Mouse (Mus musculus): Measurements from ENCODE around the gene Coro2a.
"Not testable (repeated sequence)": the region's sequence is repeated elsewhere in the genome, so short reads cannot be mapped to it uniquely, and the experiment has no call there.

Gene Coro2a

GRCm38 (mm10) chr4:46601844-46602423, at the start of gene Coro2a:
Gene Coro2a, minus strand, starts transcription at chr4:46602202.
- DNase-seq (ENCODE audit: low spot score in 2 of 2): peak; percentile 90

DNA sequence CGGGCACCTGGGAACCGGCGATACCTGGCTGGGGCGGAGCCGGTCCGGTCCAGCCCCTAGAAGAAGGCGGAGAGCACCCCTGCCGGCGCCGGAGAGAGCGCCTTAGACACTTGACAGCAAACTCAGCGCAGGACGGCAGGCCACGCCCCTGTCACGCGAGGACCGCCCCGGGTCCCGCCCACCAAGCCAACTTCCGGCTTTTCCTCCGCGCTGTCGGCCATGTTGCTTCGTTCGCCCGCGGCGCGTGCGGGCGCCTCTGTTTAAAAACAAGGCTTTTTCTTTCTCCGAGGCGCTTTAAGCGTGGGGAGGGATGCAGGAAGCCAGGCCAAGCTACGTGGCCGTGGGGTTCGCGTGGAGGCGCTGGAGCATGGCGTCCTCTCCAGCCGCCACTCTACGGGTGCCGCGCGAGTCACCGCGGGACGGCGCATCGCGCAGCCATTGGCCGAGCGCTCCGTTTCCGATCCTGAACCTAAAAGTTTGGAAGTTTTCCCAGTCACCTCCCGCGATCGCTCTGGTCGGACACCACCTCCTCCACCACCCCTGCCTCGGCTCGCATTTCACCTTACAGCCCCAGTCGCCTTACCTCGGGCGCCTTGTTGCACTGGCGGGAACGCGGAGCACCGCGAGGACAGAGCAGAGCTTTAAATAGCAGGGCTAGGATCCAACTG, 48.2 kb upstream of the Coro2a start, which contains the start of gene Tbc1d2:
TSS of gene Tbc1d2 (minus strand) at position 124 of the 668 bp plus-strand sequence.
- DNase-seq (ENCODE audit: low spot score in 2 of 2): peak; percentile 94

DNA sequence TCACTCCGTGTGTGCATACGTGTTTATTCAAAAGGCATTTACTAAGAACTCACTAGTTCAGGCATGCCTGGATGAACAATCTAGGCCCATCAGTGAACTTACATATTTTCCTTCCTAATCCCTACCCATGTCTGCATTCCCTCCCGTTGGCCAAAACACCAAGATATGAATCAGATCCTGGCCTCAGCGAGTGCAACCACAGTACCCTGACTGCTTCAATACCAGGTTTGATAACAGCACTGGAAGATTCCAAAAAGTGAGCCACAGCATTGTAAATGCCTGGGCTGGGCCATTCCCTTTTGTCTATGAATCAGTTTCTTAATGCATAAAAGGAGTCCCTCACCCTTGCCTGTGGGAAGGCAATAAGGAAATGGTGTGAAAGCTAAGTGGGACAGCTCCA, 47.2 kb upstream of the Coro2a start:
- DNase-seq (ENCODE audit: low spot score in 2 of 2): no peak

DNA sequence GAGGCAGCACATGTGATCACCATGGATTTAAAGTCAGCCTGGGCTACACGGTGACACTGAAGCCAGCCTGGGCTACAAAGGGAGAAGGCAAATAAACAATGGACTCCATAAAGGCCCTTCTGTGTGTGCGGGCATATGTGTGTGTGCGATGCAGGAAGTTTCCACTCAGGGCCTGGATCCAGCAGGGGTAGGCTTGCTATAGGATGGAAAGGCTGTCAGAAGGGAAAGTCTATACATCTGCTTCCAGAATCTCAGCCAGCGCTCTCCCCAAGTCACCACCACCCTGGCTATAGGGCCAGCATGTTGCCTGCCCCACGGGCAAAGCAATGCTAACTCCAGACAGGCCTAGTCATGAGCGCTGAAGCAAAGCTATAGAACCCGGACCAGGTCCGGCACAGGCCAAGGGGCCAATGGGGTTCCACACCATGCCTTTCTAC, 41.7 kb upstream of the Coro2a start:
- DNase-seq (ENCODE audit: low spot score in 2 of 2): no peak

DNA sequence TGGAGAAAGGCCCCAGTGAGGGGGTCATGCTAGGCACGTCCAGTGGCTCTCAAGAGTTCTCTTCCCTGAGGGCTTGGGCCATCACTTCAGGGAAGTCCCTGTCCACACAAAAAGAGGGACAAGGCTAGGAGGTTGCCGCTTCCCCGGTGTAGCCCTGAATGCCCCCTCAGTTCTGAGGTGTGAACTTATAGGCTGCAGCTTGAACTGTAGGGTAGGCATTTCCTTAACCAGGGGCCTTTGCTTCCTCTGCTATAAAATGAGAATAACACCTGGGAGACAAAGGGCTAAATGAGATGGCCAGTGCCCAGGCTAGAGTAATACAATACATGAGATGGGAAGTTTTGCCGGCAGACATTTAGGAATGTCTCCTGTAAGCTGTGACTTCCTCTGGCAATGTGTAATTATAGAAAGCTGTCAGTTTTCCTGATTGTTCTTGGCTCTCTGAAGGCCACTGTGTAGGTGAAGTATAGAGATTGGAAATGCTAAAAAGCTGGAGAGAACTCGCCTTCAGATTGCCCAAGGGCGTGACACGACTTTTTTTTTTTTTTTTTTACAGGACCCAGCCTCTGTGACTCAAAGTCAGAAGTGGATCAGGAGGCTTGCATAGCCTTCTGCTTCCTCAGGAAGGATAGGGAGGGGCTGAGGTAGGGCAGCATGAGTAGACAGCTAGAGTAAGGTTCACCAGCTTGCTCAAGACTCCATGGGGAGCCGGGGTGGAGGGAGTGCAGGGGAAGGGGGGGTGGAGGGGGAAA, 41.1 kb upstream of the Coro2a start:
- DNase-seq (ENCODE audit: low spot score in 2 of 2): no peak

DNA sequence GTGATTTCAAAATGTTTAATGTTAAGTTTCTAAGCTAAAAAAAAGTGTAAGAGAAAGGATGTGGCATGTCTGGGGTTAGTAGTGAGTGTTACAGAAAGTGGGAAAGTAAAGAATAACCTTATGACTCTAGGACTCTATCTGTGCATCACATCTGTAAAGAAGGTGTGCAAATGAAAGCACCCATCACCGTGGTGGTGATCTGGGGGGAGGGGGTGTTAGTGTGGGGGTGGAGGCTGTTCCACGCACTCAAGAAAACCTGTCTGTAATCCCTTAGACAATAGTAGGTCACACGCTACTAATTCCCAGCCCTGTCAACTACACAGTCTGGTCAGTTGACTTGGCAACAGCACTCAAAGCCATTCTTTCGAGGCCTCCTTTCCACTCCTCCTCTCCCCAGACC, 39.3 kb upstream of the Coro2a start:
- no peak for DNase-seq (ENCODE audit: low spot score in 2 of 2)

DNA sequence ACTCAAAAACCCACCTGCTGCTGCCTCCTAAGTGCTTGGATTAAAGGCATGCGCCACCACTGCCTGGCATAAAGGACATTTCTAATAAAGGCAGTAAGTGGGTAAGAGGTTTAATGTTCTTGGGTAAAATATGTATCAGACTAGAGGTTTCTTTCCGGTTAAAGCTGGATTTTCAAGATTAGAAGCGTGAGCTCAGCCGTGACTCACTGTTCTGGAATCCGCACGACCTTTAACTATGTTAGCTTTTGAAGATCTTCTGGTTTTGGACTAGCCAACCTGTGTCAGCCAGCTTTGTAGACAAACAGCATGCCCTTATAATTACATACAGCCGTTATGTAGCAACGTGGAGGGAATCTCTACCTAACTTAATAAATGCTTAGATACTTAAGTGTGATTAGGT, 37.9 kb upstream of the Coro2a start:
- DNase-seq (ENCODE audit: low spot score in 2 of 2): no peak

- DNase-seq (ENCODE audit: low spot score in 2 of 2): not testable (repeated sequence)
Observed at GRCm38 (mm10) chr4:46637250-46637649, 35.2 kb upstream of the Coro2a start.

DNA sequence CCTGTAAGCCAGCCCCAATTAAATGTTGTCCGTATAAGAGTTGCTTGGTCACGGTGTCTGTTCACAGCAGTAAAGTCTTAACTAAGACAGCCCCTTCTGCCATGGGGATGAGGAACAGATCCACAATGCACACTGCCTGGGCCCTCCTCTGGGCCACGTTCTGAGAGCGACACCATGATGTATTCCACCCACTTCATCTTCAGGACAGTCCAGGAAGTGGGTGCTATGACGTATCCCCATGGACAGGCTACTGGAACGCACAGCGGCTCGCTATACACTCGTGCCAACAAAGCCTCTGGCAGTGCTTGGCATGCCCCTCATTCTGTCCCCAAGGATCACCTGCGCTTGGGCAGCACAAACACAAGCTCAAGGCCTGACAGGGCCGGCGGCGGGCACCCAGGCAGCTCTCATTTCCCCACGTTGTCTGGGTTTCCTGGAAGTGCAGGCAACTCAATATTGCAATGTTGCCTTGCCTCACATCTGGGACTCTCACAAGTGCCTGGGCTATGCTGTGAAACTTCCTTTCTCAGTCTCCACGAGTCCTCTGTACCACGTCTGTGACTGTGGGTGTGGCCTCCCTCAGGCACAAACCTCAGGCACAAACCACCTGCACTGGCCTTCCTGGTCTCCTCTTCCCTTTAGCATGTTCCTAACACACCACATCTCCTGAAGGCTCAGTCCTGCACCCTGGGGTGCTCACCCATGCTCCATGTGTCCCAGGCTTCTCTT, 33.9 kb upstream of the Coro2a start:
- no peak for DNase-seq (ENCODE audit: low spot score in 2 of 2)

DNA sequence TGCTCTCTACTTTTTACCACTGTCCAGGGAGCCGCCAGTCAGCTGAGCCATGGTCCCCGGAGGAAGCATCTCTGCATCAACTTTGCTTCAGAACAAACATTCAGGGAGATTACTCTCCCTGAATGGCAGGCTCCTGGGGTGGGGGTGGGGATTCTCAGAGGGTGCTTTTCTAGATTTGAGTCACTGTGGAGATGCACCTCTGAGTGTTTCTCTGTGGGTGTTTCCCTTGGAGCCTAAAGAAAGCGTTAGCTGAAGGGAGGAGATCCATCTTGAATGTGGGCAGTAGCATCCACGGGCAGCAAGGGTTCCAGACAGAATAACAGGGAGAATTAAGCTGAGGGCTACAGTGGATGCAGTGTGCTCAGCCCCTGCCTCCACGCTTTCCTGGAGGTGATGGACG, 32.9 kb upstream of the Coro2a start:
- DNase-seq (ENCODE audit: low spot score in 2 of 2): no peak

DNA sequence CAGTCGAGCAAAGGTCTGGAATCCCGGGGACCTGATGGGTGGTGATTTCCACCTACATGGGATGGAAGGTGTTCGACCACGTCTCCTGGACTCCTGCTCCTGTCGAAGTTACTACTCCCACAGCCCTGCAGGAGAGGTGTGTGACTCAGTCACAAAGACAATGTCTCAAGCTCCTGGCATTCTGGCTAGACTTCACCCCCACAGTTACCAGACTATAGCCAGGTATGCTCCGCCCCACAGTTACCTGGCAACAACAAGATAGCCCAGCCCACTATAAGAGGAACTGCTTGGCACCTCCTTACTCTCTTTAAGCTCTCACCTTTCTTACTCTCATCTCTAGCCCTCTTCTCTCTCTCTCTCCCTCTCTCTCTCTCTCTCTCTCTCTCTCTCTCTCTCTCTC, 31.6 kb upstream of the Coro2a start:
- DNase-seq (ENCODE audit: low spot score in 2 of 2): not testable (repeated sequence)

DNA sequence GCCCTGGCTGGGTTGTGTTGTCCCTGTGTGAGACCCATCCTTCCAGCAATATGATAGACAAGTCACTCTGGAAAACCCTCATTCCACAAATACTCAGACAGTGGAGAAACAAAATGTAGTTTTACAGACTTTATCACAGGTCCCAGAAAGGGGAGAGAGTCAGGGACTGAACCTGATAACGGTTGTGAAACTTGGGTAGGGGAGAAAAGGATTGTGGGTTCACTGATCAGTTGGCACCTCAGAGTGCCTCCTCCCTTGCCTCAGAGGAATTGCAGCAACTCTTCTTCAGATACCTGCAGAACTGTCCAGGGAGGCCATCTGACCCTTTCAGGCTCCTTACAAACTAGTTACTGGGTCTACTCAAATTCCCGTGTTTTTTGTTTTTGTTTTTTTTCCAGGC, 30.5 kb upstream of the Coro2a start:
- DNase-seq (ENCODE audit: low spot score in 2 of 2): no peak

DNA sequence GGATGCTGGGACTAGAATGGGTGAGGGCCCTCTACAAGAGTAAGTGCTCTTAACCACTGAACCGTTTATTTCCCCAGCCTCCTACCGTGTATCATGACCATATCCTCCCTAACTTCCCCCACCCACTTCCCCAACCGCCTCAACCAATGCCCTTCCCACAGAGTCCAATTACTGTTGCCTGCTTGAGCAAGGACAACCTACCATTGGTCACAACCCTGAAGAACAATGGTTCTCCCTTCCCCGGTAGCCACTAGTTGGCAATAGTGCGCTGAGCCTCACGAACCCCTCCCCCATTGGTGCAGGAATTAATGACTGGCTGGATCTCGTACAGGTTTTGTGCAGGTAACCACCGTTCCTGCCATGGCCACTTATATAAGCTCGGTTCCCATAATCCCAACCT, 28.4 kb upstream of the Coro2a start:
- no peak for DNase-seq (ENCODE audit: low spot score in 2 of 2)

DNA sequence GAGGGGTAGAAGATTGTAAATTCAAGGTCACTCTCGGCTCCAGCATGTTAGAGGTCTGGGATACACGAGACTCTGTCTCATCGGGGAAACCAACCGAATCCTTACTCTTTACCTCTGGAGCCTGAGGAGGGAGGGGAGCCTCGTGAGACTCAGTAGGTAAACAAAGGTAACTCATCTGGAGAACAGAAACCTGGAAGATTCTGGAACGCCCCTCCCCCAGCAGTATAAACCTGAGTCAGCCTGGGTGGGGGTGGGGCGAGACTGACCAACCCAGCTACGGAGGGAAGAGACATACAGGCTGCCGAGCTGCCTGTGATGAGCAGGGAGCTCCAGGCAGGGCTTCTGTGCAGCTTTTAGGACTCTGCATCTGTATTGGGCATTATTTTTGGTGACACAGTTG, 26.9 kb upstream of the Coro2a start:
- DNase-seq (ENCODE audit: low spot score in 2 of 2): no peak

- no peak for DNase-seq (ENCODE audit: low spot score in 2 of 2)
Observed at GRCm38 (mm10) chr4:46628081-46628480, 26.1 kb upstream of the Coro2a start.

- peak in 1 of 2 experiments; percentile 38 for DNase-seq (ENCODE audit: low spot score in 2 of 2)
Observed at GRCm38 (mm10) chr4:46625101-46625500, 23.1 kb upstream of the Coro2a start.

DNA sequence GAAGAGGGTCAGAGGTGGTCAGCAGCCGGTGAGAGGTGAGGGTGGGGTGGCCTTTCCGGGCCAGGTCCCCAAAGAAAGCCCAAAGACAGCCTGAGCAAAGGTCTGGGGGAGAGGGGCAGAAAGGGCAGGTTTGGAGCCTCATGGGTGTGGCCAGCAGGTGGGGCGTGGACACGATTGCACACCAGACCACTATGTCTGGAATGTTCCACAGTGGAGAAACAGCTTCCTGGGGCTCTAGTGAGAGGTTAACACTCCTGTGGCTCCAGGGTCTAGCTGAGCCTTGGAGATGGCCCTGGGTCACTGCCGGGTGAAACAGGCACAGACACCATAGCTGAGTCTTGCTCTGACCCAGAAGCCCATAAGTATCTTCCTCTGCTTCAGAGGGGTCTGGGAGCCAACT, 21.0 kb upstream of the Coro2a start:
- DNase-seq (ENCODE audit: low spot score in 2 of 2): no peak

DNA sequence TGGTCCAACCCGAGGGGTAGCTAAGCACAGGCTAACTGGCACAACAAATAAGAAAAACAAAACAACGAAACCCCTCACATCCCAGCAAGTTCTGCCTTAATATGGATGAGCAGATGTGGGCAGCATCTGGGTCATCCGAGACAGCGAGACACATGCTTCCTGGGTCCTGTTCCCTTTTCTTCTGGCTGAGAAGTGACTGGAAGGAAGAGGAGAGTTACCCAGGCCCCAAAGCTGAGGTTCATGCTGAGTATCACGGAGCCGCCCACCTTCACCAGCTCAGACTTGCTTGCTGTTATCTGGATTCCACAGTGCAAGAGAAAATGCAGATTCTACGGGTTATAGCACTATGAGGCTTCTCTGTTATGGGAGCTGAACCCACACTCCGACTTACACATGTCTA, 18.9 kb upstream of the Coro2a start:
- DNase-seq (ENCODE audit: low spot score in 2 of 2): no peak

DNA sequence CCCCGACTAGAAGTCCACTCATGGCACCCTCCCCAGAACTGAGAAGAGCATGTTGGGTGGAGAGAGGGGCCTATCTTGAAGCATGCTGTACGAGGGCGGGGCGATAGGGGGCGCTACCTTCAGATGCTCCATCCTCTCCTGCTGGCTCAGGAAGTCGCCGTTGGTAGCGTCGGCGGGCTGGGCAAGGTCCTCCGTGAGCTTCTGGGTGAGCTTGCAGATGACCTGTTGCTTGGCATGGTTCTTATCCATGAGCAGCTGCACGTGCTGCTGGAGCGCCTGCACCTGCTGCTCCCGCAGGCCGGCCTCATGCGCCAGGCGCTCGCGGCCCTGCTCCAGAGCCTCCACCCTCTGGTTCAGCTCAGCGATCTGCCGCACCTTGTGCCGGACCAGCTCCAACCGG, 18.3 kb upstream of the Coro2a start:
- no peak for DNase-seq (ENCODE audit: low spot score in 2 of 2)

- no peak for DNase-seq (ENCODE audit: low spot score in 2 of 2)
Observed at GRCm38 (mm10) chr4:46618196-46618817, 16.3 kb upstream of the Coro2a start.

GRCm38 (mm10) chr4:46617408-46617807, 15.4 kb upstream of the Coro2a start:
- DNase-seq (ENCODE audit: low spot score in 2 of 2): no peak

DNA sequence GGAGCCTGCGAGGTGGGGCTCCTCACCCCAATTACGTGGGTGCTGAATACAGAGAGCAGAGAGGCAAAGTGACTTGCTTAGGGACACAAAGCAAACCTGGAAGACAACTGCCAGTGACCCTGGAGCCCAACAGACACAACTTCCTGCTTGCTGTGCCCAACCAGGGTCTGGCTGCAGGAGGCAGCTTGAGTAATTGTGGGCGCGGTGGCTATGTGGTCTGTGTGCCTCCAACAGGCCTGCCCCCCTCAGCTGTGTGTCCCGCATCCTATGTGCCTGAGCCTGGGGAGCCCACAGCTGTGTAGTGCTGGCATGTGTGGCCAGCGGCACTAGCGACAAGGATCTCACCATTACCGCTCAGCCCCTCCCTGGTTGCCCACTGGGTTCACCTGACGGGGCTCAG, 12.6 kb upstream of the Coro2a start:
- no peak for DNase-seq (ENCODE audit: low spot score in 2 of 2)

All from right cerebral cortex, postnatal 10 days (tissue).